Mouse (Mus musculus) MEL (cell line): ENCODE data around the gene Aamp. TPM values are rescaled to one million over a fixed set of nuclear protein-coding genes. Genes with fewer than 3 reads are reported as not detected.

Experiments used
- DNase-seq: peaks from one replicate; pipeline ENCODE4 v3.0.0; 2011; ENCODE audit warnings: low read depth, low spot score
- H3K27ac ChIP-seq: 2 replicates; pipeline ENCODE4 v1.5.1; 2012; ENCODE audit warnings: low read depth, mild to moderate bottlenecking, control low read depth, low read length, moderate library complexity; ENCODE audit not compliant: control insufficient read depth
- H3K27me3 ChIP-seq, 2 experiments: fragments of 150-350 bp in 1 of 2; sonication (generic) in 1 of 2; 2 replicates each; pipeline ENCODE4 v1.6.1; 2012; ENCODE audit warnings: low read length in 2 of 2, mild to moderate bottlenecking in 2 of 2, improper control_type of control experiment in 1 of 2, moderate library complexity in 1 of 2; ENCODE audit not compliant: insufficient read depth in 2 of 2, control insufficient read depth in 1 of 2
- H3K36me3 ChIP-seq, 2 experiments: 2 replicates each; pipeline ENCODE4 v1.6.1; 2012 to 2014; ENCODE audit warnings: low read length in 2 of 2, improper control_type of control experiment in 1 of 2, inconsistent platforms in 1 of 2, mild to moderate bottlenecking in 1 of 2; ENCODE audit not compliant: insufficient read depth in 2 of 2, control insufficient read depth in 1 of 2
- H3K4me1 ChIP-seq, 2 experiments: fragments of 150-350 bp in 1 of 2; sonication (generic) in 1 of 2; 2 replicates each; pipeline ENCODE4 v1.6.1; 2012; ENCODE audit warnings: low read length in 2 of 2, improper control_type of control experiment in 1 of 2, mild to moderate bottlenecking in 1 of 2; ENCODE audit not compliant: insufficient read depth in 2 of 2, control insufficient read depth in 1 of 2
- H3K4me3 ChIP-seq, 2 experiments: fragments of 150-350 bp in 1 of 2; sonication (generic) in 1 of 2; 2 replicates each; pipeline ENCODE4 v1.5.1; 2012; ENCODE audit warnings: low read depth in 2 of 2, low read length in 2 of 2, mild to moderate bottlenecking in 2 of 2, moderate library complexity in 2 of 2, control low read depth in 1 of 2, improper control_type of control experiment in 1 of 2; ENCODE audit not compliant: control insufficient read depth in 1 of 2, insufficient read depth in 1 of 2
- H3K79me2 ChIP-seq: 2 replicates; pipeline ENCODE4 v1.6.1; 2012; ENCODE audit warnings: mild to moderate bottlenecking, low read length, moderate library complexity; ENCODE audit not compliant: control insufficient read depth, poor library complexity, insufficient read depth
- H3K9ac ChIP-seq: 2 replicates; pipeline ENCODE4 v1.6.1; 2012; ENCODE audit warnings: low read depth, mild to moderate bottlenecking, control low read depth, low read length, moderate library complexity; ENCODE audit not compliant: control insufficient read depth, poor library complexity, severe bottlenecking
- H3K9me3 ChIP-seq: fragments of 150-350 bp; sonication (generic); replicated peaks from 2 replicates; pipeline ENCODE4 v1.6.1; 2012; ENCODE audit warnings: mild to moderate bottlenecking, low read length, improper control_type of control experiment, moderate library complexity; ENCODE audit not compliant: insufficient read depth
- BHLHE40 ChIP-seq: IDR thresholded peaks from 2 replicates; pipeline ENCODE4 v1.6.1; 2012; ENCODE audit warnings: low read depth, mild to moderate bottlenecking, inconsistent platforms, low read length, improper control_type of control experiment, borderline replicate concordance
- CHD1 ChIP-seq: IDR thresholded peaks from 2 replicates; pipeline ENCODE4 v1.6.1; 2012; ENCODE audit warnings: low read depth, mild to moderate bottlenecking, inconsistent platforms, low read length, improper control_type of control experiment
- CTCF ChIP-seq, 3 experiments: IDR thresholded peaks in 2 of 3; conservative IDR thresholded peaks in 1 of 3; 2 replicates each; pipeline ENCODE4 v1.5.1; 2011 to 2012; ENCODE audit warnings: low read length in 3 of 3, low read depth in 2 of 3, mild to moderate bottlenecking in 2 of 3, improper control_type of control experiment in 1 of 3, inconsistent platforms in 1 of 3, mixed read lengths in 1 of 3, moderate library complexity in 1 of 3; ENCODE audit not compliant: control insufficient read depth in 1 of 3, insufficient read depth in 1 of 3, poor library complexity in 1 of 3, severe bottlenecking in 1 of 3
- E2F4 ChIP-seq: IDR thresholded peaks from 2 replicates; pipeline ENCODE4 v1.6.1; 2011; ENCODE audit warnings: low read depth, low read length, improper control_type of control experiment, borderline replicate concordance
- ELF1 ChIP-seq: IDR thresholded peaks from 2 replicates; pipeline ENCODE4 v1.6.1; 2014; ENCODE audit warnings: low read depth, mild to moderate bottlenecking, inconsistent platforms, low read length, improper control_type of control experiment, moderate library complexity
- ETS1 ChIP-seq: IDR thresholded peaks from 2 replicates; pipeline ENCODE4 v1.6.1; 2012; ENCODE audit warnings: low read depth, mild to moderate bottlenecking, inconsistent platforms, low read length, improper control_type of control experiment, moderate library complexity
- GABPA ChIP-seq: IDR thresholded peaks from 2 replicates; pipeline ENCODE4 v1.6.1; 2012; ENCODE audit warnings: low read depth, mild to moderate bottlenecking, inconsistent platforms, low read length, improper control_type of control experiment, moderate library complexity
- GATA1 ChIP-seq: IDR thresholded peaks from 2 replicates; pipeline ENCODE4 v1.6.1; 2011; ENCODE audit warnings: low read depth, low read length, improper control_type of control experiment
- HCFC1 ChIP-seq: IDR thresholded peaks from 2 replicates; pipeline ENCODE4 v1.6.1; 2012; ENCODE audit warnings: low read depth, mild to moderate bottlenecking, inconsistent platforms, low read length, improper control_type of control experiment, moderate library complexity
- JUND ChIP-seq: IDR thresholded peaks from 2 replicates; pipeline ENCODE4 v1.6.1; 2011; ENCODE audit warnings: low read depth, mild to moderate bottlenecking, improper control_type of control experiment, low read length
- KAT2A ChIP-seq: conservative IDR thresholded peaks from 2 replicates; pipeline ENCODE4 v1.6.1; 2012; ENCODE audit warnings: low read depth, low read length, improper control_type of control experiment, inconsistent platforms
- MAFK ChIP-seq: IDR thresholded peaks from 2 replicates; pipeline ENCODE4 v1.6.1; 2011; ENCODE audit warnings: low read depth, mild to moderate bottlenecking, low read length, improper control_type of control experiment, borderline replicate concordance
- MAZ ChIP-seq: IDR thresholded peaks from 2 replicates; pipeline ENCODE4 v1.6.1; 2012; ENCODE audit warnings: low read depth, mild to moderate bottlenecking, inconsistent platforms, low read length, improper control_type of control experiment
- MEF2A ChIP-seq: IDR thresholded peaks from 2 replicates; pipeline ENCODE4 v1.6.1; 2014; ENCODE audit warnings: low read depth, mild to moderate bottlenecking, inconsistent platforms, low read length, improper control_type of control experiment; ENCODE audit not compliant: poor library complexity, insufficient replicate concordance, severe bottlenecking; ENCODE audit errors: extremely low read depth
- MXI1 ChIP-seq: IDR thresholded peaks from 2 replicates; pipeline ENCODE4 v1.6.1; 2011; ENCODE audit warnings: mild to moderate bottlenecking, low read depth, low read length, improper control_type of control experiment
- MYB ChIP-seq: IDR thresholded peaks from 2 replicates; pipeline ENCODE4 v1.6.1; 2011; ENCODE audit warnings: mild to moderate bottlenecking, low read depth, low read length, improper control_type of control experiment
- MYC ChIP-seq: IDR thresholded peaks from 2 replicates; pipeline ENCODE4 v1.6.1; 2011; ENCODE audit warnings: low read depth, mild to moderate bottlenecking, low read length, improper control_type of control experiment, moderate library complexity
- NELFE ChIP-seq: IDR thresholded peaks from 2 replicates; pipeline ENCODE4 v1.6.1; 2011; ENCODE audit warnings: low read depth, low read length, improper control_type of control experiment
- POLR2A ChIP-seq, 2 experiments: IDR thresholded peaks; 2 replicates each; pipeline ENCODE4 v1.6.1; 2011 to 2012; ENCODE audit warnings: low read length in 2 of 2, mild to moderate bottlenecking in 2 of 2, control low read depth in 1 of 2, improper control_type of control experiment in 1 of 2, low read depth in 1 of 2, moderate library complexity in 1 of 2; ENCODE audit not compliant: control insufficient read depth in 1 of 2, insufficient read depth in 1 of 2, poor library complexity in 1 of 2
- POLR2AphosphoS2 ChIP-seq: IDR thresholded peaks from 2 replicates; pipeline ENCODE4 v1.6.1; 2011; ENCODE audit warnings: low read length, improper control_type of control experiment
- POLR2AphosphoS5 ChIP-seq: IDR thresholded peaks from 2 replicates; pipeline ENCODE4 v1.6.1; 2012; ENCODE audit warnings: low read depth, borderline replicate concordance, mild to moderate bottlenecking, inconsistent platforms, low read length, moderate library complexity, mixed read lengths
- RCOR1 ChIP-seq: IDR thresholded peaks from 2 replicates; pipeline ENCODE4 v1.6.1; 2012; ENCODE audit warnings: low read depth, mild to moderate bottlenecking, inconsistent platforms, low read length, improper control_type of control experiment
- SIN3A ChIP-seq: IDR thresholded peaks from 2 replicates; pipeline ENCODE4 v1.6.1; 2012; ENCODE audit warnings: low read length, improper control_type of control experiment, inconsistent platforms
- SMC3 ChIP-seq: IDR thresholded peaks from 2 replicates; pipeline ENCODE4 v1.6.1; 2011; ENCODE audit warnings: low read depth, low read length, improper control_type of control experiment
- TAL1 ChIP-seq: IDR thresholded peaks from 2 replicates; pipeline ENCODE4 v1.6.1; 2012; ENCODE audit warnings: mild to moderate bottlenecking, inconsistent platforms, low read length, moderate library complexity, mixed read lengths
- TCF12 ChIP-seq: IDR thresholded peaks from 2 replicates; pipeline ENCODE4 v1.6.1; 2014; ENCODE audit warnings: low read depth, mild to moderate bottlenecking, inconsistent platforms, low read length, improper control_type of control experiment, moderate library complexity
- UBTF ChIP-seq: IDR thresholded peaks from 2 replicates; pipeline ENCODE4 v1.6.1; 2012; ENCODE audit warnings: low read depth, mild to moderate bottlenecking, inconsistent platforms, low read length, improper control_type of control experiment, moderate library complexity, borderline replicate concordance; ENCODE audit not compliant: insufficient read depth
- USF1 ChIP-seq: IDR thresholded peaks from 2 replicates; pipeline ENCODE4 v1.6.1; 2014; ENCODE audit warnings: low read depth, mild to moderate bottlenecking, inconsistent platforms, low read length, improper control_type of control experiment, moderate library complexity
- USF2 ChIP-seq, 2 experiments: IDR thresholded peaks; 2 replicates each; pipeline ENCODE4 v1.6.1; 2011 to 2012; ENCODE audit warnings: improper control_type of control experiment in 2 of 2, low read length in 2 of 2, borderline replicate concordance in 1 of 2, inconsistent platforms in 1 of 2, low read depth in 1 of 2, mild to moderate bottlenecking in 1 of 2; ENCODE audit not compliant: insufficient read depth in 1 of 2
- ZC3H11A ChIP-seq: IDR thresholded peaks from 2 replicates; pipeline ENCODE4 v1.6.1; 2012; ENCODE audit warnings: low read depth, mild to moderate bottlenecking, inconsistent platforms, low read length, improper control_type of control experiment
- ZKSCAN1 ChIP-seq: IDR thresholded peaks from 2 replicates; pipeline ENCODE4 v1.6.1; 2012; ENCODE audit warnings: low read depth, mild to moderate bottlenecking, inconsistent platforms, low read length, improper control_type of control experiment, moderate library complexity
- ZMIZ1 ChIP-seq: IDR thresholded peaks from 2 replicates; pipeline ENCODE4 v1.6.1; 2012; ENCODE audit warnings: low read depth, mild to moderate bottlenecking, inconsistent platforms, low read length, improper control_type of control experiment, moderate library complexity
- ZNF384 ChIP-seq: IDR thresholded peaks from 2 replicates; pipeline ENCODE4 v1.6.1; 2012; ENCODE audit warnings: low read depth, mild to moderate bottlenecking, inconsistent platforms, low read length, improper control_type of control experiment
- polyA plus RNA-seq, 2 experiments: library from polyadenylated mRNA; stranded (reverse) in 1 of 2; unstranded in 1 of 2; fragments of >175 nt in 1 of 2; fragments of >200 nt in 1 of 2; gene quantifications; 2 replicates each; pipeline versions ENCODE4 v1.2.1 to v1.2.4; 2012; ENCODE audit warnings: low replicate concordance in 2 of 2, low read depth in 1 of 2; ENCODE audit not compliant: insufficient read length in 2 of 2, insufficient read depth in 1 of 2, missing spikeins in 1 of 2
- total RNA-seq: library from RNA; depleted of rRNA; stranded (reverse); fragments of 300-350 nt; gene quantifications from 2 replicates; pipeline ENCODE4 v1.2.3, GENCODE M21; 2012

Gene Aamp
- total and polyA plus RNA-seq, 3 experiments, result 108 to 169 TPM; not detected in 1

DNA sequence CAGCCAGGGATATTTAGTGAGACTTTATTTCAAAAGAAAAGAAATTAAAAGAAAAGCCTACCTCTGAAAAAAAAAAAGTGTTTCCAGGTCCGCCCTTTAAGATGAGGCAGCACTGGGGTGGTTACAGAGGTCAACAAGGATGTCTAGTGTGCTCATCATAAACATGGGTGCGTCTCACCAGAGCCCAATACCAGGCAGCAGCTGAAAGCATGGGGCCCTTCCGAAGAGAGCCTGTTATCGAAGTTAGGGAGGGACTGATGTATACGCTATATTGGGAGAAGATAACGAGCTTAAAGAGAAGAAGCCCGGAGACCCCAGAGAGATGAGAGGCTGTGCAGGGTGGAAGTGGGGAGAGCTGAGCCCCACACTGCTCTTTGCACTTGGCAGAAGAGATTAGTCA lies 45.4 kb downstream of the Aamp start (continued):
- TF ChIP-seq MYB (no peak; the same call in 1 of the 2 replicates), ELF1 (no peak), CTCF (IDR thresholded peaks at IDR 0.05 in 2 of 3, conservative IDR thresholded peaks at IDR 0.05 in 1 of 3; ENCODE audit: control insufficient read depth in 1 of 3, insufficient read depth in 1 of 3, low read depth in 2 of 3, low read length in 3 of 3, poor library complexity in 1 of 3, severe bottlenecking in 1 of 3) (no peak), ETS1 (peak; percentile 81), POLR2A (IDR thresholded peaks at IDR 0.05; ENCODE audit: control insufficient read depth in 1 of 2, insufficient read depth in 1 of 2, low read depth in 1 of 2, low read length in 2 of 2, poor library complexity in 1 of 2) (no peak), CHD1 (peak; percentile 83; the same call in 1 of the 2 replicates), ZKSCAN1 (no peak), E2F4 (no peak), SIN3A (peak; percentile 90)

DNA sequence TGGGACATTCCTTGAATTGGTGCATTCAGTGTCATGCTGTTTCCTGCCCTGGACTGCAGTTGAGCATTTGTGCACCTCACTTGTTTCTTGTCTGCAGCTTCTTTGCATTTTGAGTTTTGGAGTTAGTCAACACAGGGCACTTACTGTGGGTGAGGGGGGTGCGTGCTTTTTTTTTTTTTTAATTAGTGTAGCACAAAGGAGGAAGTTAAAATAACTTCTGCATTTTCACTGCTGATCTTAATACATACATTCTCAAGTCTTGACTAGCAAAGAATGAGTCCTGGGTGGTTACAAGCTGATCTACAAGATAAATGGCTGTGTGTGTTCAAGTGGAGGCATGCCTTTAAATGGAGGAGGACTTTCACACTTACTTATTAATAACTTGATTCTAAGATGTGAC lies 46.4 kb downstream of the Aamp start:
- peak; percentile 89 for DNase-seq
- Histone ChIP-seq H3K79me2 (peaks cover 62% of the 10 kb centered on the region), H3K4me1 (peaks cover 9 to 26% of the 10 kb centered on the region in 2 experiments)
- TF ChIP-seq BHLHE40 (peak; percentile 49; the same call in 1 of the 2 replicates), RCOR1 (peak; percentile 66; the same call in 1 of the 2 replicates), SMC3 (no peak), CHD1 (no peak; the same call in 1 of the 2 replicates), CTCF (IDR thresholded peaks at IDR 0.05 in 2 of 3, conservative IDR thresholded peaks at IDR 0.05 in 1 of 3; ENCODE audit: control insufficient read depth in 1 of 3, insufficient read depth in 1 of 3, low read depth in 2 of 3, low read length in 3 of 3, poor library complexity in 1 of 3, severe bottlenecking in 1 of 3) (no peak), NELFE (no peak), POLR2AphosphoS2 (no peak), ELF1 (peak; percentile 63; the same call in 1 of the 2 replicates), GABPA (no peak), USF1 (no peak), HCFC1 (no peak; the same call in 1 of the 2 replicates), MAZ (0 out of 2 replicates have a peak, but pooled peaks have one; percentile 58), UBTF (no peak), GATA1 (peak; percentile 85), USF2 (IDR thresholded peaks at IDR 0.05; ENCODE audit: borderline replicate concordance in 1 of 2, insufficient read depth in 1 of 2, low read depth in 1 of 2, low read length in 2 of 2) (no peak), KAT2A (no peak), TAL1 (no peak), JUND (no peak), ZNF384 (peak; percentile 100), ZMIZ1 (no peak), ZC3H11A (no peak), SIN3A (peak; percentile 94), MAFK (no peak), MYB (no peak), MEF2A (peak; percentile 20; the same call in 1 of the 2 replicates), TCF12 (peak; percentile 38; the same call in 1 of the 2 replicates), POLR2AphosphoS5 (no peak), ETS1 (peak; percentile 85), MXI1 (peak; percentile 85; the same call in 1 of the 2 replicates), MYC (peak; percentile 92)

More for the DNA sequence above, 46.4 kb downstream of the Aamp start:
- H3K9me3 ChIP-seq, result no peaks in the 10 kb centered on the region
- H3K36me3 ChIP-seq, result peaks cover 0 to 41% of the 10 kb centered on the region in 2 experiments
- no peaks in the 10 kb centered on the region for H3K27me3 ChIP-seq
- peak overlapping the region; percentile 97 for H3K27ac ChIP-seq
- H3K4me3 ChIP-seq, result peak overlapping the region; percentile 96 to 98
- H3K9ac ChIP-seq, result peak overlapping the region; percentile 98
